In genomic region chr4:86436336-86436735, GRCm38 (mm10) we compare ENCODE assay signal across 25 mouse cellular contexts.
DNase-seq lines count a peak whose midpoint lies in the region; ATAC-seq and TF ChIP-seq lines count a peak whose summit lies in the region.
"Had no signal": no experiment of that assay in that cellular context is flagged by ENCODE, and none has a peak within 500 bp of the region (broad histone marks: within the 10 kb centered on the region; RNA-seq: fewer than 3 reads in every experiment).

No protein-coding gene starts in this region.

- H3K27ac ChIP-seq in lung, postnatal 0 days (ENCODE audit: low read length), result no peak overlapping the region
- H3K27ac ChIP-seq in liver, embryonic 15.5 days (replicated peaks), result no peak overlapping the region
- H3K27ac ChIP-seq: hindbrain, postnatal 0 days; layer of hippocampus, adult 2 months; neural tube, embryonic 12.5 days had no signal

- H3K4me2 ChIP-seq in lung, postnatal 0 days (replicated peaks; ENCODE audit: low read depth, low read length), result no peak overlapping the region
- H3K4me2 ChIP-seq in liver, embryonic 15.5 days, result no peak overlapping the region
- H3K4me2 ChIP-seq: heart, embryonic 12.5 days; neural tube, embryonic 12.5 days had no signal

- H3K4me3 ChIP-seq in lung, postnatal 0 days (ENCODE audit: low read depth, low read length), result no peak overlapping the region
- H3K4me3 ChIP-seq in liver, embryonic 15.5 days (replicated peaks), result no peak overlapping the region
- H3K4me3 ChIP-seq: heart, embryonic 12.5 days; layer of hippocampus, adult 2 months; neural tube, embryonic 12.5 days had no signal

- no peak overlapping the region for H3K9ac ChIP-seq in lung, postnatal 0 days (replicated peaks; ENCODE audit: low read depth)
- H3K9ac ChIP-seq in liver, embryonic 15.5 days, result no peak overlapping the region
- H3K9ac ChIP-seq: forebrain, postnatal 0 days; heart, embryonic 12.5 days; neural tube, embryonic 12.5 days had no signal

- no peaks in the 10 kb centered on the region for H3K9me3 ChIP-seq in lung, postnatal 0 days (ENCODE audit: low read length)
- no peaks in the 10 kb centered on the region for H3K9me3 ChIP-seq in liver, embryonic 15.5 days (replicated peaks)
- H3K9me3 ChIP-seq: heart, embryonic 12.5 days; neural tube, embryonic 12.5 days had no signal

- no peaks in the 10 kb centered on the region for H3K27me3 ChIP-seq in lung, postnatal 0 days (replicated peaks; ENCODE audit: insufficient read depth, low read length)
- no peaks in the 10 kb centered on the region for H3K27me3 ChIP-seq in liver, embryonic 15.5 days
- H3K27me3 ChIP-seq: heart, embryonic 12.5 days; neural tube, embryonic 12.5 days had no signal

- no peak for TF ChIP-seq EP300 in lung, postnatal 0 days (IDR thresholded peaks at IDR 0.05)

- no peak for TF ChIP-seq CTCF in lung, postnatal 0 days (IDR thresholded peaks at IDR 0.05)

- no peaks in the 10 kb centered on the region for H3K36me3 ChIP-seq in lung, postnatal 0 days (ENCODE audit: insufficient read depth, low read length)
- no peaks in the 10 kb centered on the region for H3K36me3 ChIP-seq in liver, embryonic 15.5 days (replicated peaks)
- H3K36me3 ChIP-seq: heart, embryonic 12.5 days; neural tube, embryonic 12.5 days had no signal

- no peaks in the 10 kb centered on the region for H3K4me1 ChIP-seq in lung, postnatal 0 days (ENCODE audit: insufficient read depth, low read depth, low read length)
- H3K4me1 ChIP-seq in liver, embryonic 15.5 days (replicated peaks), result no peaks in the 10 kb centered on the region
- H3K4me1 ChIP-seq: heart, embryonic 12.5 days; neural tube, embryonic 12.5 days had no signal

- DNase-seq in kidney, adult 11 months, result peak; percentile 14
- no peak for DNase-seq in kidney, adult 18-20 months
- DNase-seq in lung, adult 18-20 months, result peak; percentile 38 to 66
- no peak for DNase-seq in lung, postnatal 0 days (ENCODE audit: low spot score)
- DNase-seq in liver, result peak; percentile 19
- DNase-seq in layer of hippocampus, postnatal 36 days, result no peak
- no peak for DNase-seq in cerebellum, postnatal 14 days
- DNase-seq: adrenal gland, postnatal 25 days; cerebellum, adult 8-10 months; forebrain, postnatal 0 days; gastrocnemius, postnatal 14 days; heart, adult 18-20 months; heart, postnatal 10 days; lung, postnatal 4 days; midbrain, embryonic 14.5 days; right cerebral cortex, postnatal 4 days; thymus, adult 18-20 months; thymus, postnatal 4 days had no signal

- 63% methylated on average over 3 of the region's 3 CpGs for WGBS in lung, postnatal 0 days
- 56% methylated on average over 3 of the region's 3 CpGs for WGBS in liver, embryonic 15.5 days (ENCODE audit: insufficient replicate concordance)

- ATAC-seq in lung, postnatal 0 days, result no peak
- ATAC-seq in liver, embryonic 15.5 days (ENCODE audit: insufficient read depth), result peak; percentile 87
- ATAC-seq: CD4-positive, CD25-positive, alpha-beta regulatory T cell, adult 4 months; forebrain, postnatal 0 days; hindbrain, postnatal 0 days; intestine, embryonic 16.5 days had no signal

Comparison
In these comparisons a context has a peak if more than half of its experiments do, and no peak if none do; other contexts are left out.
1. DNase-seq: peak in kidney, adult 11 months (single experiment), lung, adult 18-20 months (2 of 2) and liver (single experiment); none in kidney, adult 18-20 months (single experiment), lung, postnatal 0 days (single experiment), layer of hippocampus, postnatal 36 days (0 of 2) and cerebellum, postnatal 14 days (0 of 2).